Mouse (Mus musculus) left cerebral cortex, postnatal 36 days (tissue): ENCODE data around the gene Trappc6b. TPM values are rescaled to one million over a fixed set of nuclear protein-coding genes. Genes with fewer than 3 reads are reported as not detected.
"Not testable (repeated sequence)": the region's sequence is repeated elsewhere in the genome, so short reads cannot be mapped to it uniquely, and the experiment has no call there.

Experiments used
- DNase-seq, 2 experiments: peaks; one replicate each; pipeline ENCODE4 v3.0.0; 2021 to 2022; ENCODE audit warnings: low spot score in 2 of 2, mixed read lengths in 1 of 2
- intact Hi-C: fragments of 180-260 bp; cut with DNase I; formaldehyde crosslinking; loops from one replicate; pipeline ENCODE4 v1.15.1; 2025
- total RNA-seq, 2 experiments: library from RNA; stranded (reverse); gene quantifications; 2 replicates each; pipeline ENCODE4 v1.2.3; 2021

Trappc6b gene
- total RNA-seq, 2 experiments from 2014 or later, result 117 to 122 TPM

DNA sequence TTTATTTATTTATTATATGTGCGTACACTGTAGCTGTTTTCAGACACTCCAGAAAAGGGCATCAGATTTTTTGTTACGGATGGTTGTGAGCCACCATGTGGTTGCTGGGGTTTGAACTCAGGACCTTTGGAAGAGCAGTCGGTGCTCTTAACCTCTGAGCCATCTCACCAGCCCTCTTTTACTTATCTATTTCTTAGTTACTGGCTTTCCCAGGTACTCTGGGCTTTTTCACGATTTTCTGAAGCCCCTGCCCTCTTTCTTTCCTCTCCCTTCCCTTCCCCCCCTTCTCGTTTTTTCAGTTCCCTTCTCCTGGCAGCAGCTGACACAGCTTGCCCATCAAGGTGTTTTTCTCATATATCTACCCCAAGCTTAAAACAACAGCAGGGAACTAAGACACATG lies 3.0 kb downstream of the Trappc6b start:
- DNase-seq, intact Hi-C loops: not testable (repeated sequence)

DNA sequence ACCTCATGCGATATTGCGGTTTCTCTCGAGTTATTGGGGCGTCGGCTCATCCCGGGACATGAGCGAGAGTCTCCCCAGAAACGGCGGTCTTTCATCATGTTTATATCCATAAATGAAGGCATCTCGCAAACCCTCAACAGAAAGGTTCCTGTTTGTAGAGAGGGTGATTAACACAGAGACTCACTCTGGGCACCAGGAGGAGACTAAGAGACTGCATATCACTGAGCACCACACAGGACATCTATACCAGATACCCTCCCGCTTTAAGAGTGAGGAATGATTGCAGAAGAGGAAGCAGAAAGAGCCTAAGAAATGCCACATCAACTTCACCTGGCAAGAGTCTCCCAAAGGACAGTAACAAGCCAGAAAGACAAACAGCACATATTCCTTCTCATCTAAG lies 5.0 kb downstream of the Trappc6b start:
- intact Hi-C loops, result no loop called here
- no peak for DNase-seq

GRCm38 (mm10) chr12:59055196-59055850 lies 5.9 kb downstream of the Trappc6b start:
- intact Hi-C loops, result no loop called here
- DNase-seq, result no peak

DNA sequence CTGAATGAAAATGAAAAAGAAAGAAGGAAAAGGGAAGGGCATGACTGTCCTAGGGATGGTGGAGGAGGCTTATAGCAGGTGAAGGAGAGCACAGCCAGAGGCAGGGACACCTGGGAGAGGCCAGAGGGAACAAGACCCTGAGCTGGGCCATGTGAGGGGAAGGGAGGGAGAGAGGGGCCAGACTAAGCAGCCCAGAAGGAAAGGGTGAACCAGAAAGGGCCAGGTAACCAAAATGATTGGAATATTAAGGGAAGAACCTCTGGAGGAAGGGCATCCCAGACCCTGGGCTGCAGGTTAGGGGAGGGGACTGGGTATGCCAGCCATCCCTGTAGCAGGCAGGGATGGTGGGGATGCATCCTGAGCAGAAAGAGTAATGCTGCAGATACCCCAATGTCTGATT lies 7.3 kb downstream of the Trappc6b start:
- DNase-seq, result no peak
- intact Hi-C loops, result no loop called here

GRCm38 (mm10) chr12:59053166-59053565 lies 8.1 kb downstream of the Trappc6b start:
- intact Hi-C loops, result no loop called here
- no peak for DNase-seq

DNA sequence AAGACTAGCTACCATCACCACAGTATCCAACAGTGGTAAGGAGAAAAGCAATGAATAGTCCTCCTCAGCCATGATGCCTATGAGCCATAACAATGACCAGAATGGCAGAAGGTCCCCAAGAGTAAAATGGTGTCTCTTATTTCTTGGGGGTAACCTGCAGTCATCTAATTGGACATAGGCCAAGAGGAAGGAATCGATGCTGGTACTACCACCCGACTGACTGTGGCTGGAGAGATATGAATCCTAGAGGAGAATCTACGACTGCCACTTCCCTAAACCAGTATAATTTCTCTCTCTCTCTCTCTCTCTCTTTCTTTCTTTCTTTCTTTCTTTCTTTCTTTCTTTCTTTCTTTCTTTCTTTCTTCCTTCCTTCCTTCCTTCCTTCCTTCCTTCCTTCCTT lies 8.8 kb downstream of the Trappc6b start:
- intact Hi-C loops, result no loop called here
- DNase-seq, result no peak

DNA sequence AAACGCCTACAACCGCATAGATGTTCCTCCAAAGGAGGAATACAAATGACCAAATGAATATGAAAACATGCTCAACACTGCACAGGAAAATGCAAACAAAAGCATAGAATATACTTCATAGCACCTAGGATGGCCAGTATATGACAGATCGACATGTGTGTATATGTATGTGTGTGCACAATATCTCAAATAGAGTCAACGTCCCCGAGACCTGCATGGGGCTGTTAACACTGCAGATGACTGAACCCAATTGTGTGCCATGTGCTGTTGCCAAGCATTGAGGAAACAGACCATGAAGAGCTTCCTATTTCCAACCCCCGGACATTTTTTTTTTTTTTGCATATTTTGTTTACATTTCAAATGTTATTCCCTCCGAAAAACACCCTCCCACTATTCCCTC lies 20.4 kb downstream of the Trappc6b start:
- no peak for DNase-seq
- intact Hi-C loops, result no loop called here

GRCm38 (mm10) chr12:59039971-59040844 lies 21.1 kb downstream of the Trappc6b start:
- intact Hi-C loops, result no loop called here

GRCm38 (mm10) chr12:59039162-59039970 lies 21.9 kb downstream of the Trappc6b start:
- no peak for DNase-seq
- intact Hi-C loops, result no loop called here

More at GRCm38 (mm10) chr12:59039971-59040844, 21.1 kb downstream of the Trappc6b start:
- DNase-seq, result no peak

GRCm38 (mm10) chr12:59032101-59032500 lies 29.2 kb downstream of the Trappc6b start:
- DNase-seq, result no peak
- intact Hi-C loops, result no loop called here

- intact Hi-C loops, result no loop called here
- no peak for DNase-seq
Measured at GRCm38 (mm10) chr12:59021306-59021705, 40.0 kb downstream of the Trappc6b start.

DNA sequence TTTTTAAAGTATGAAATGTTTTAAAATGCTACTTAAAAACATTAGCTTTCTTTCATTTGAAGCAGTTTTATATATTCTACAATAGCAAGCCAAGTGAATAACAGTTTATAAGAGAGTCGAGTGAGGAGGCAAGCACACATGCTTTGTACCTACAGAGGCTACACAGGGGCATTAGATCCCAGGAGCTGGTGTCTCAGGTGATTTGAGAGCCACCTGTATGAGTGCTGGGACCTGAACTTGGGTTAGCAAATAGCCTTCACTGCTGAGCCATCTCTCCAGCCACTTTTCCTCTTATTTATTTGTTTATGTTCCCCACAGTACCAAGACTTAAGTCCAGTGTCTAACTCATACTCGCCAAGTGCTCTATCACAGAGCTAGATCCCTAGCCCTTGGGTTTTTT lies 41.4 kb downstream of the Trappc6b start:
- intact Hi-C loops, result no loop called here
- DNase-seq, result no peak

DNA sequence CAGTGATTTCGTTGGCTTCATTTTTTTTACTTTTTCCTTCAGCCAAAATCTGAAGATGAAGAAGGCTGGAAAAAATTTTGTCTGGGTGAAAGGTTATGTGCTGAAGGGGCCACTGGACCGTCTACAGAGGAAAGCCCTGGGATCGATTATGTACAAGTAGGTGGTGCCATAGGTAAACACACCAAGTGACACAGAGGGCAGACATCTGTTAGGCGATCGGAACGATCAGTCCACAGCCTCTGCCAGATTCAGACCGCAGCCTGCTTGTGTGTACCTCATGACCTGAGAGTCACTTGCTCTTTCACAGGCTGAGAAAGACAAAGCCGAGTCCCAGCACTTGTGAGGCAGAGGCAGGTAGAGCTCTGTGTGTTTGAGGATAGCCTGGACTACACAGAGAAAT lies 43.3 kb downstream of the Trappc6b start:
- DNase-seq, result no peak
- intact Hi-C loops, result no loop called here

GRCm38 (mm10) chr12:59013234-59013633 lies 48.0 kb downstream of the Trappc6b start, which contains the start of gene Gemin2:
Gene Gemin2, plus strand, starts transcription at chr12:59013393.
- peak; percentile 88 to 89 for DNase-seq
- intact Hi-C loops, result loop anchor here (2.0 to 5.0 kb wide), 2 partner anchors 54 to 119 kb away; partner anchors contain the start of gene Pnn

DNA sequence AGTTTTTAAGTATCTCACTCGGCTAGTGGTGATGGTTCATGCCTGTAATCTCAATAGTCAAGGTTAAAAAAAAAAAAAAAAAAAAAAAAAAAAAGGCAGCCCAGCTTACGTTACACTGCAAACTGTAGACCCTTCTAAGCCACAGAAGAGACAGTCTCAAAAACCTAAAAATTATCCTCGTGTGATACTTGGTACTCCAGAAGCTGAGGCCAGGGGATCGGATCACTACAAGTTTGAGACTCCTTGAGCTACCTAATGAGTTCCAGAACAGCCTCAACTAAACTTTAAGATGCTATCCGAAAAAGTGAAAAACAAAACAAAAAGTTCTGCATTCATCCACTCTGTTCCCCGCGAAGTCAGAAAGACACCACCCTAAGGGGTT lies 48.6 kb downstream of the Trappc6b start:
- intact Hi-C loops, result loop anchor here (2.0 to 5.0 kb wide), 2 partner anchors 54 to 120 kb away; partner anchors contain the start of gene Pnn
- no peak for DNase-seq

DNA sequence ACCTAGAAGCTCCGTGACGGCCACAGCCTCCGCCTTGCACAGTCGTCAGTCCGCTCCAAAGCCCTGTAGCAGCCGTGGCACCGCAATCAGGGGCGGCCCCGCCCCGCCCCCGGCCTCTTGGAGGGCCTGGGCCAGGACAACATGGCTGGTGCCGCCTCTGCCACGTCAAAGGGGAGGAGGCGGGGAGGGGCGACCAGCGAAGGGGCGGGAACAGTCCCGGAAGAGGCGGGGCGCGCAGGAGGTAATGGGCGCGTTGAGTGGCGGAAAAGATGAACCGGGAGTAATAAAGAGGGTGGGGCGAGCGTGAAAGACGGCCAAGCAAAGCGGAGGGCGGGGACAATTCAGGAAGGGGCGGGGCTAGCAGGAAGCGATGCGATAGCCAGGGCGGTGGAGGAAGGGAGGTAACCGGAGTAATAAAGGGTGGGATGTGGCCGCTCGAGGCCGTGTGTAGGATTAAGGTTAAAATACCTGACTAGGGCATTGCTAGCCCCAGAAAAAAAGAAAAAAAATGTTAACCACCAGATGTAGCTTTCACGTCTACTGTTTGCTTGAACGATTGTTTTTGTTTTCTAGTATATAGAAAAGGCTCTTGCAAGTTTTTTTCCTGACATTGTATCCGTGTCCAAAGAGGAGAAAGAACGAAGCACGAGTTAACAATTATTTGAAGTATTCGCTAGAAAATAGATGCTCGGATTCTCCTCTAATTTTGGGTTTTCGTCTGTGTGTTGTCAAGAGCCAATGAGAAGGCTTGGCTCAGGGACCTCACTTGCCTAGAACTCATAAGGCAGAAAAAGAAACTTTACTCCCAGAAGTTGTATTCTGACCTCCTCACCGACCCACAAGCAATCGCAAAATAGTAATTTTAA lies 49.2 kb downstream of the Trappc6b start, which contains the start of gene Sec23a:
Gene Sec23a (minus strand): TSS at position 174 of the 866 bp plus-strand sequence.
- DNase-seq, result peak; percentile 97 to 98
- intact Hi-C loops, result loop anchor here (2.0 to 5.0 kb wide), 2 partner anchors 55 to 120 kb away; partner anchors contain the start of gene Pnn

DNA sequence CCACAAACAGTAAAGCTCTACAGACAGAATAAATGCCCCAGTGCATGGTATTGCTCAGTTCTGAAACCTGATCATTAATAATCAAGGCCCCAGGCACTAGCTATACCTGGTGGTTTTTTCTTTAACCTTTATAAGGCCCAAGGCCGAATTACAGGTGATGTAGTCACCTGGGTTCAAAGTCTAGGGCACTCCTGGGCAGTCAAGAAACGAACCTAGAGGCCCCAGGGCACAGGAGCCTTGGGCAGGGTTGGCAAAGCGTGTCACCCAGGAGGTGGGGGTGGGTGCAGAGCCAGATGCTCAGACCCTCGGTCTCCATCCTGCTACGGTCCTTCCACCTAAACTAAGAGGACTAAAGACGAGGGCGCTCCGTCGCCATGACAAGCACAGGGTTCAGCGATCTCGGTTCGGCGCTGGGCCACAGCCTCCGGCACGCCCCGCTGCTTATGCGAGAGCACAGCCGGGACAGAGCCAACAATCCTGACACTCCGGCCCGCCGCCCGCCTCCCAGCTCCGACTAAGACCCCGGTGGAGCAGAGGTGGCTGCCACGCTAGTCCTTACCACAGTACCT lies 49.9 kb downstream of the Trappc6b start:
- intact Hi-C loops, result loop anchor here (5.0 kb wide), 1 partner anchor 121 kb away; no protein-coding TSS in a partner anchor
- no peak for DNase-seq

- DNase-seq, result no peak
- intact Hi-C loops, result loop anchor here (5.0 kb wide), 1 partner anchor 122 kb away; no protein-coding TSS in a partner anchor
Measured at GRCm38 (mm10) chr12:59010482-59010881, 50.8 kb downstream of the Trappc6b start.
